Mouse (Mus musculus): ENCODE data around the gene Gpr146.

GRCm38 (mm10) chr5:139387329-139388194, 10.1 kb downstream of the Gpr146 start:
- no peak for TF ChIP-seq CTCF (IDR thresholded peaks at IDR 0.05; ENCODE audit: low read depth, low read length)
- TF ChIP-seq POLR2A (IDR thresholded peaks at IDR 0.05; ENCODE audit: borderline replicate concordance, low read depth, low read length): no peak

Measured in bone marrow macrophage, adult 2 months (primary cell).